Mouse (Mus musculus) bone marrow, adult 2 months (tissue): Measurements from ENCODE around the gene Tmem136. TPM values are rescaled to one million over a fixed set of nuclear protein-coding genes. Genes with fewer than 3 reads are reported as not detected.
"Not testable (repeated sequence)": the region's sequence is repeated elsewhere in the genome, so short reads cannot be mapped to it uniquely, and the experiment has no call there.

ENCODE experiments used
- H3K27ac ChIP-seq: fragments of 200-500 bp; 2 replicates; pipeline ENCODE4 v1.5.1; 2012; ENCODE audit warnings: low read depth, mild to moderate bottlenecking, control low read depth, inconsistent platforms, low read length; ENCODE audit not compliant: control insufficient read depth, poor library complexity, insufficient read depth
- H3K4me1 ChIP-seq: fragments of 200-500 bp; 2 replicates; pipeline ENCODE4 v1.6.1; 2011; ENCODE audit warnings: low read length; ENCODE audit not compliant: control insufficient read depth, insufficient read depth
- H3K4me3 ChIP-seq: fragments of 200-500 bp; replicated peaks from 2 replicates; pipeline ENCODE3; 2011; ENCODE audit warnings: mild to moderate bottlenecking, low read depth, low read length, control low read depth; ENCODE audit not compliant: control insufficient read depth
- CTCF ChIP-seq: fragments of 200-500 bp; IDR thresholded peaks from 2 replicates; pipeline ENCODE4 v1.5.1; 2011; ENCODE audit warnings: low read length, control low read depth; ENCODE audit not compliant: control insufficient read depth, insufficient read depth
- POLR2A ChIP-seq: fragments of 200-500 bp; IDR thresholded peaks from 2 replicates; pipeline ENCODE4 v1.6.1; 2011; ENCODE audit warnings: low read depth, mild to moderate bottlenecking, control low read depth, low read length, borderline replicate concordance; ENCODE audit not compliant: control insufficient read depth
- WGBS: fragments of 180-500 bp; shearing (Covaris S2); methylation state at CpG from one replicate; pipeline ENCODE4 v1.1.7; 2018; 5-methylcytosine and 5-hydroxymethylcytosine counted together
- polyA plus RNA-seq: library from polyadenylated mRNA; stranded (reverse); fragments of >200 nt; gene quantifications from 2 replicates; pipeline ENCODE4 v1.2.4, GENCODE M21; 2011; ENCODE audit warnings: low replicate concordance; ENCODE audit not compliant: missing spikeins, insufficient read depth, insufficient read length

The Tmem136 gene
- polyA plus RNA-seq, 1 experiment: 2.1 TPM

- Histone ChIP-seq H3K27ac (no peak overlapping the region), H3K4me3 (no peak overlapping the region), H3K4me1 (no peaks in the 10 kb centered on the region)
- 5% methylated on average over 4 of the region's 4 CpGs for WGBS
- TF ChIP-seq CTCF (peak; percentile 70), POLR2A (no peak)
These were observed 25.5 kb upstream of the Tmem136 start for GRCm38 (mm10) chr9:43141839-43142238.

- TF ChIP-seq CTCF (no peak), POLR2A (no peak)
- no peak overlapping the region for H3K4me3 ChIP-seq
- peaks cover 2% of the 10 kb centered on the region for H3K4me1 ChIP-seq
- 55% methylated on average over 3 of the region's 3 CpGs for WGBS
- H3K27ac ChIP-seq: no peak overlapping the region
These were observed 17.2 kb upstream of the Tmem136 start for GRCm38 (mm10) chr9:43133525-43133924.

GRCm38 (mm10) chr9:43132380-43132779 is 16.0 kb upstream of the Tmem136 start:
- no peak for TF ChIP-seq CTCF
- no peak for TF ChIP-seq POLR2A
- Histone ChIP-seq H3K27ac (no peak overlapping the region), H3K4me3 (no peak overlapping the region), H3K4me1 (peaks cover 2% of the 10 kb centered on the region)
- WGBS: 41% methylated on average over 4 of the region's 4 CpGs

GRCm38 (mm10) chr9:43131940-43132339 is 15.6 kb upstream of the Tmem136 start:
- H3K4me3 ChIP-seq: no peak overlapping the region
- no peak overlapping the region for H3K27ac ChIP-seq
- peaks cover 2% of the 10 kb centered on the region for H3K4me1 ChIP-seq
- 55% methylated on average over 5 of the region's 5 CpGs for WGBS
- no peak for TF ChIP-seq POLR2A
- TF ChIP-seq CTCF: no peak

- Histone ChIP-seq H3K4me1 (peaks cover 2% of the 10 kb centered on the region), H3K27ac (no peak overlapping the region), H3K4me3 (no peak overlapping the region)
- no peak for TF ChIP-seq POLR2A
- TF ChIP-seq CTCF: peak; percentile 36; the same call in 1 of the 2 replicates
- 83% methylated on average over 2 of the region's 2 CpGs for WGBS
These were observed 14.3 kb upstream of the Tmem136 start for GRCm38 (mm10) chr9:43130684-43131083.

- Histone ChIP-seq H3K27ac (no peak overlapping the region), H3K4me3 (no peak overlapping the region), H3K4me1 (peaks cover 2% of the 10 kb centered on the region)
- WGBS: 69% methylated on average over 10 of the region's 10 CpGs
- TF ChIP-seq POLR2A (no peak), CTCF (no peak)
These were observed 10.9 kb upstream of the Tmem136 start for GRCm38 (mm10) chr9:43127101-43127787.

GRCm38 (mm10) chr9:43122379-43122778 is 6.0 kb upstream of the Tmem136 start:
- Histone ChIP-seq H3K4me1 (no peaks in the 10 kb centered on the region), H3K4me3 (no peak overlapping the region), H3K27ac (no peak overlapping the region)
- TF ChIP-seq CTCF: 0 out of 2 replicates have a peak, but pooled peaks have one; percentile 14
- no peak for TF ChIP-seq POLR2A
- 27% methylated on average over 1 of the region's 1 CpGs for WGBS

- H3K27ac ChIP-seq, H3K4me1 ChIP-seq, H3K4me3 ChIP-seq: not testable (repeated sequence)
- WGBS: 86% methylated on average over 2 of the region's 2 CpGs
These were observed 5.6 kb upstream of the Tmem136 start for GRCm38 (mm10) chr9:43121948-43122347.

- 74% methylated on average over 6 of the region's 6 CpGs for WGBS
- TF ChIP-seq CTCF (no peak), POLR2A (no peak)
- Histone ChIP-seq H3K27ac (no peak overlapping the region), H3K4me3 (peak overlapping the region; percentile 69), H3K4me1 (no peaks in the 10 kb centered on the region; the same call in 1 of the 2 replicates)
These were observed 597 bp upstream of the Tmem136 start for GRCm38 (mm10) chr9:43116997-43117336.
